Mouse (Mus musculus) kidney, postnatal 0 days (tissue): ENCODE data around the gene Zfp27. TPM values are rescaled to one million over a fixed set of nuclear protein-coding genes. Genes with fewer than 3 reads are reported as not detected.

Experiments used
- ATAC-seq: fragments of 200-750 bp; cut with Nextera tagmentation; replicated peaks from 2 replicates; pipeline ENCODE4 v1.8.0; 2017; ENCODE audit warnings: low read depth, moderate number of reproducible peaks, moderate TSS enrichment, moderate library complexity; ENCODE audit not compliant: low FRiP score
- DNase-seq: peaks from one replicate; pipeline ENCODE4 v3.0.0-alpha.2; 2016; ENCODE audit warnings: low spot score
- H3K27ac ChIP-seq: fragments of 300-500 bp; sonication (generic); 2 replicates; pipeline ENCODE4 v1.5.1; 2014; ENCODE audit warnings: mild to moderate bottlenecking
- H3K27me3 ChIP-seq: fragments of 300-500 bp; sonication (generic); 2 replicates; pipeline ENCODE4 v1.6.1; 2014; ENCODE audit warnings: low read length, mixed read lengths; ENCODE audit not compliant: insufficient read depth
- H3K36me3 ChIP-seq: fragments of 300-500 bp; sonication (generic); 2 replicates; pipeline ENCODE4 v1.6.1; 2014; ENCODE audit warnings: low read length, mixed read lengths; ENCODE audit not compliant: insufficient read depth
- H3K4me1 ChIP-seq: fragments of 300-500 bp; sonication (generic); replicated peaks from 2 replicates; pipeline ENCODE4 v1.6.1; 2014; ENCODE audit warnings: antibody characterized with exemption, low read length, mixed read lengths; ENCODE audit not compliant: insufficient read depth
- H3K4me2 ChIP-seq: fragments of 300-500 bp; sonication (generic); 2 replicates; pipeline ENCODE4 v1.6.1; 2014; ENCODE audit warnings: mild to moderate bottlenecking, low read length, moderate library complexity, mixed read lengths
- H3K4me3 ChIP-seq: fragments of 300-500 bp; sonication (generic); replicated peaks from 2 replicates; pipeline ENCODE4 v1.5.1; 2014; ENCODE audit warnings: low read depth, low read length
- H3K9ac ChIP-seq: fragments of 300-500 bp; sonication (generic); 2 replicates; pipeline ENCODE4 v1.6.1; 2014; ENCODE audit warnings: low read depth, low read length
- H3K9me3 ChIP-seq: fragments of 300-500 bp; sonication (generic); replicated peaks from 2 replicates; pipeline ENCODE4 v1.6.1; 2016; ENCODE audit warnings: low read length, inconsistent platforms, mixed read lengths
- CTCF ChIP-seq: IDR thresholded peaks from 2 replicates; pipeline ENCODE4 v1.5.1; 2016; ENCODE audit warnings: antibody characterized with exemption, low read depth, mild to moderate bottlenecking, moderate library complexity
- WGBS: fragments of 180-500 bp; shearing (Covaris S2); extraction: QIAGEN DNeasy Blood & Tissue Kit; methylation state at CpG from one replicate; pipeline ENCODE4 v1.1.7; 2014; 5-methylcytosine and 5-hydroxymethylcytosine counted together
- polyA plus RNA-seq: library from polyadenylated mRNA; unstranded; fragments of >200 nt; fragmentation: Nextera tagmentation; extraction: Ambion mirVana; gene quantifications from 2 replicates; pipeline ENCODE4 v1.2.1, GENCODE M21; 2015

Gene Zfp27
- polyA plus RNA-seq, 1 experiment from 2014 or later = 7.7 TPM

- no peak overlapping the region for H3K4me3 ChIP-seq
- H3K9me3 ChIP-seq = no peaks in the 10 kb centered on the region
- H3K9ac ChIP-seq = no peak overlapping the region
- H3K27me3 ChIP-seq = no peaks in the 10 kb centered on the region
- H3K4me2 ChIP-seq = no peak overlapping the region
- no peak for DNase-seq
- WGBS = 19% methylated on average over 6 of the region's 6 CpGs
- H3K27ac ChIP-seq = peak overlapping the region; percentile 28; the same call in 1 of the 2 replicates
- peaks cover 31% of the 10 kb centered on the region for H3K36me3 ChIP-seq
- no peaks in the 10 kb centered on the region for H3K4me1 ChIP-seq
- TF ChIP-seq CTCF = no peak
- ATAC-seq = no peak
These were observed 11.1 kb upstream of the Zfp27 start for GRCm38 (mm10) chr7:29917371-29918061.

- no peak for DNase-seq
- Histone ChIP-seq H3K4me2 (no peak overlapping the region), H3K27ac (no peak overlapping the region), H3K27me3 (no peaks in the 10 kb centered on the region), H3K9ac (no peak overlapping the region), H3K4me3 (no peak overlapping the region), H3K4me1 (no peaks in the 10 kb centered on the region; the same call in 1 of the 2 replicates), H3K36me3 (peaks cover 41% of the 10 kb centered on the region), H3K9me3 (no peaks in the 10 kb centered on the region)
- ATAC-seq = no peak
- WGBS = 87% methylated on average over 13 of the region's 13 CpGs
- TF ChIP-seq CTCF = no peak
These were observed 5.8 kb upstream of the Zfp27 start for GRCm38 (mm10) chr7:29912172-29912571.

- ATAC-seq (no peak), DNase-seq (no peak)
- Histone ChIP-seq H3K9ac (no peak overlapping the region), H3K27ac (no peak overlapping the region), H3K4me3 (no peak overlapping the region), H3K4me1 (no peaks in the 10 kb centered on the region; the same call in 1 of the 2 replicates), H3K4me2 (no peak overlapping the region), H3K36me3 (peaks cover 35% of the 10 kb centered on the region), H3K9me3 (no peaks in the 10 kb centered on the region), H3K27me3 (no peaks in the 10 kb centered on the region)
- 72% methylated on average over 2 of the region's 2 CpGs for WGBS
- no peak for TF ChIP-seq CTCF
These were observed 3.9 kb upstream of the Zfp27 start for GRCm38 (mm10) chr7:29910252-29910651.

GRCm38 (mm10) chr7:29908130-29908950 is 2.0 kb upstream of the Zfp27 start, which contains the start of gene Zfp383:
Gene Zfp383, plus strand, starts transcription at chr7:29908223.
- Histone ChIP-seq H3K27me3 (no peaks in the 10 kb centered on the region), H3K9ac (peak within 1 kb of the TSS; percentile 55), H3K4me2 (peak within 1 kb of the TSS; percentile 63), H3K9me3 (no peaks in the 10 kb centered on the region), H3K4me1 (no peaks in the 10 kb centered on the region; the same call in 1 of the 2 replicates), H3K36me3 (peaks cover 16% of the 10 kb centered on the region), H3K27ac (peak within 1 kb of the TSS; percentile 55), H3K4me3 (peak within 1 kb of the TSS; percentile 67)
- ATAC-seq = peak; percentile 71
- peak; percentile 95 for DNase-seq
- under 1% methylated on average over 33 of the region's 33 CpGs for WGBS
- 0 out of 2 replicates have a peak, but pooled peaks have one; percentile 1 for TF ChIP-seq CTCF

- peaks cover 7% of the 10 kb centered on the region; the same call in 1 of the 2 replicates for H3K36me3 ChIP-seq
- DNase-seq (no peak), ATAC-seq (no peak)
- no peaks in the 10 kb centered on the region; the same call in 1 of the 2 replicates for H3K4me1 ChIP-seq
- no peaks in the 10 kb centered on the region for H3K27me3 ChIP-seq
- H3K9me3 ChIP-seq = no peaks in the 10 kb centered on the region
- H3K9ac ChIP-seq = no peak overlapping the region
- H3K4me3 ChIP-seq = no peak overlapping the region
- H3K4me2 ChIP-seq = no peak overlapping the region
- WGBS = 86% methylated on average over 5 of the region's 5 CpGs
- TF ChIP-seq CTCF = no peak
- H3K27ac ChIP-seq = peak overlapping the region; percentile 32; the same call in 1 of the 2 replicates
These were observed 834 bp upstream of the Zfp27 start for GRCm38 (mm10) chr7:29907206-29907605.

- no peak for ATAC-seq
- H3K27ac ChIP-seq = peak overlapping the region; percentile 32; the same call in 1 of the 2 replicates
- 0 out of 2 replicates have a peak, but pooled peaks cover 4% of the 10 kb centered on the region for H3K36me3 ChIP-seq
- H3K4me2 ChIP-seq = peak overlapping the region; percentile 65
- H3K4me1 ChIP-seq = no peaks in the 10 kb centered on the region; the same call in 1 of the 2 replicates
- peak overlapping the region; percentile 49 for H3K4me3 ChIP-seq
- no peaks in the 10 kb centered on the region for H3K27me3 ChIP-seq
- no peak for DNase-seq
- 16% methylated on average over 8 of the region's 8 CpGs for WGBS
- H3K9ac ChIP-seq = no peak overlapping the region
- TF ChIP-seq CTCF = no peak
- H3K9me3 ChIP-seq = no peaks in the 10 kb centered on the region
These were observed 298 bp upstream of the Zfp27 start for GRCm38 (mm10) chr7:29906682-29907058.
